Mouse (Mus musculus) stomach, postnatal 0 days (tissue): ENCODE results near the gene Rcn1.

ENCODE experiments used
- CTCF ChIP-seq: IDR thresholded peaks from 2 replicates; pipeline ENCODE4 v1.5.1; 2016; ENCODE audit warnings: antibody characterized with exemption, low read depth, mild to moderate bottlenecking, moderate library complexity
- EP300 ChIP-seq: optimal IDR thresholded peaks from 2 replicates; pipeline ENCODE3; 2016; ENCODE audit warnings: antibody characterized with exemption

DNA sequence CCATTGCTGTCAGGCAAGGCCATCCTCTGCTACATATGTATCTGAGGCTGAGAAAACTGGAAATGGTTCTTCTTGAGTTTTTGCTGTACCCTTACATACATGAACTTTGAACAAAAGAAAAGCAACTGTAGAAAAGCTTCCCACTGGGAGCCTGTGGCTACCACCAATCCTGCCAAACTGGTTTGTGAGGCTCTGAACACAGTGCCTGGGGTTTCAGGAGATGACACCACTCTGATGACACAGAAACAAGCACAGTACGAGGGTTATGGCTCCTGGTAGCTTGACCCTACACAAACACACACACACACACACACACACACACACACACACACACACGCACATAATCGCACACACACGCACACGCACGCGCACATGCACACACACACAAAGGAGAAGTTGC is 23.9 kb downstream of the Rcn1 start:
- TF ChIP-seq CTCF = no peak
- TF ChIP-seq EP300 = no peak
